Mouse (Mus musculus) ES-E14 (cell line): ENCODE measurements at regions not wholly inside any gene's neighbourhood (a gene's known extent, or its start where the extent isn't known, plus 50 kb on each side); places are given as distances from the start of the nearest gene placed in this dataset.

Source experiments
- HCFC1 ChIP-seq: IDR thresholded peaks from 2 replicates; pipeline ENCODE4 v1.6.1; 2012; ENCODE audit warnings: low read length, inconsistent platforms, borderline replicate concordance; ENCODE audit not compliant: insufficient read depth
- MAFK ChIP-seq: IDR thresholded peaks from 2 replicates; pipeline ENCODE4 v1.6.1; 2014; ENCODE audit warnings: mild to moderate bottlenecking, low read depth, low read length, inconsistent platforms; ENCODE audit not compliant: insufficient read depth
- ZC3H11A ChIP-seq: IDR thresholded peaks from 2 replicates; pipeline ENCODE4 v1.6.1; 2012; ENCODE audit warnings: low read depth, mild to moderate bottlenecking, inconsistent platforms, low read length, borderline replicate concordance
- ZNF384 ChIP-seq: IDR thresholded peaks from 2 replicates; pipeline ENCODE4 v1.6.1; 2012; ENCODE audit warnings: low read depth, low read length, inconsistent platforms

DNA sequence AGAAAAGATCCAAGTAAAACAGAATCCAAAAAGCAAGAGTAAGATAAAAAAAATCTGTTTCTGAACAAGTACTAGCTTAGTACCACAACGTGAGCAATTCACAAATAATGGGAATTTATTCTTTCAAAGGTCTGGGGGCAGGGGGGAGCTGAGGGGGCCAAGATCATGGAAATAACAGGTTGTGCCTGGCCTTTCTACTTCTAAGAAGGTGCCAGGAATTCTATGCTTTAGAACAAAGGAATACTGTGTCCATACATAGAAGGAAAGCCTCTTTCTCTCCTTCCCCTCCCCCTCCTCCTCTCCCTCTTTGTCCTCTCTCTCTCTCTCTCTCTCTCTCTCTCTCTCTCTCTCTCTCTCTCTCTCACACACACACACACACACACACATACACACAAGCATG, 408.1 kb downstream of the Mat2b start:
- TF ChIP-seq MAFK: no peak
- no peak for TF ChIP-seq ZNF384
- TF ChIP-seq ZC3H11A: no peak
- TF ChIP-seq HCFC1: no peak
